Mouse (Mus musculus): ENCODE measurements around the gene Dlk2.
A peak's percentile ranks its signal among the peaks of the same experiment; 100 is the strongest.

Gene Dlk2

GRCm38 (mm10) chr17:46297364-46298219, at the start of gene Dlk2:
TSS of gene Dlk2 (plus strand) at chr17:46297421.
- DNase-seq (ENCODE audit: extremely low spot score, low spot score), result peak; percentile 59

- peak; percentile 95 for DNase-seq (ENCODE audit: extremely low spot score, low spot score)
These were observed 49.6 kb upstream of the Dlk2 start, which contains the start of the genes Polr1c and Yipf3 for GRCm38 (mm10) chr17:46247512-46248188. TSS of gene Polr1c (minus strand) at chr17:46248054. TSS of gene Yipf3 (plus strand) at chr17:46248080.

GRCm38 (mm10) chr17:46248189-46248522, 49.1 kb upstream of the Dlk2 start:
- DNase-seq (ENCODE audit: extremely low spot score, low spot score), result no peak

GRCm38 (mm10) chr17:46251174-46251573, 46.0 kb upstream of the Dlk2 start:
- DNase-seq (ENCODE audit: extremely low spot score, low spot score), result no peak

- DNase-seq (ENCODE audit: extremely low spot score, low spot score), result no peak
These were observed 44.4 kb upstream of the Dlk2 start for GRCm38 (mm10) chr17:46252571-46253451.

GRCm38 (mm10) chr17:46253452-46254084, 43.7 kb upstream of the Dlk2 start, which contains the start of gene Lrrc73:
TSS of gene Lrrc73 (plus strand) at chr17:46253531.
- DNase-seq (ENCODE audit: extremely low spot score, low spot score), result peak; percentile 92

- peak; percentile 73 for DNase-seq (ENCODE audit: extremely low spot score, low spot score)
These were observed 43.1 kb upstream of the Dlk2 start for GRCm38 (mm10) chr17:46254106-46254505.

GRCm38 (mm10) chr17:46255147-46255546, 42.1 kb upstream of the Dlk2 start:
- no peak for DNase-seq (ENCODE audit: extremely low spot score, low spot score)

- no peak for DNase-seq (ENCODE audit: extremely low spot score, low spot score)
These were observed 38.8 kb upstream of the Dlk2 start for GRCm38 (mm10) chr17:46258279-46259053.

GRCm38 (mm10) chr17:46259675-46260074, 37.5 kb upstream of the Dlk2 start:
- DNase-seq (ENCODE audit: extremely low spot score, low spot score), result no peak

GRCm38 (mm10) chr17:46262201-46262694, 35.0 kb upstream of the Dlk2 start:
- no peak for DNase-seq (ENCODE audit: extremely low spot score, low spot score)

- DNase-seq (ENCODE audit: extremely low spot score, low spot score), result no peak
These were observed 31.7 kb upstream of the Dlk2 start for GRCm38 (mm10) chr17:46265502-46265901.

GRCm38 (mm10) chr17:46265918-46266618, 31.2 kb upstream of the Dlk2 start:
- DNase-seq (ENCODE audit: extremely low spot score, low spot score), result peak; percentile 78

- DNase-seq (ENCODE audit: extremely low spot score, low spot score), result no peak
These were observed 30.2 kb upstream of the Dlk2 start for GRCm38 (mm10) chr17:46266986-46267385.

- no peak for DNase-seq (ENCODE audit: extremely low spot score, low spot score)
These were observed 29.7 kb upstream of the Dlk2 start for GRCm38 (mm10) chr17:46267511-46267910.

GRCm38 (mm10) chr17:46268026-46268720, 29.0 kb upstream of the Dlk2 start:
- no peak for DNase-seq (ENCODE audit: extremely low spot score, low spot score)

GRCm38 (mm10) chr17:46269771-46270534, 27.3 kb upstream of the Dlk2 start:
- no peak for DNase-seq (ENCODE audit: extremely low spot score, low spot score)

- DNase-seq (ENCODE audit: extremely low spot score, low spot score), result no peak
These were observed 25.2 kb upstream of the Dlk2 start for GRCm38 (mm10) chr17:46272058-46272457.
